Mouse (Mus musculus): ENCODE results near the gene Gipr. TPM values are rescaled to one million over a fixed set of nuclear protein-coding genes. Genes with fewer than 3 reads are reported as not detected.

Gipr gene
- polyA plus RNA-seq (2017; shearing (Covaris generic)) = not detected

DNA sequence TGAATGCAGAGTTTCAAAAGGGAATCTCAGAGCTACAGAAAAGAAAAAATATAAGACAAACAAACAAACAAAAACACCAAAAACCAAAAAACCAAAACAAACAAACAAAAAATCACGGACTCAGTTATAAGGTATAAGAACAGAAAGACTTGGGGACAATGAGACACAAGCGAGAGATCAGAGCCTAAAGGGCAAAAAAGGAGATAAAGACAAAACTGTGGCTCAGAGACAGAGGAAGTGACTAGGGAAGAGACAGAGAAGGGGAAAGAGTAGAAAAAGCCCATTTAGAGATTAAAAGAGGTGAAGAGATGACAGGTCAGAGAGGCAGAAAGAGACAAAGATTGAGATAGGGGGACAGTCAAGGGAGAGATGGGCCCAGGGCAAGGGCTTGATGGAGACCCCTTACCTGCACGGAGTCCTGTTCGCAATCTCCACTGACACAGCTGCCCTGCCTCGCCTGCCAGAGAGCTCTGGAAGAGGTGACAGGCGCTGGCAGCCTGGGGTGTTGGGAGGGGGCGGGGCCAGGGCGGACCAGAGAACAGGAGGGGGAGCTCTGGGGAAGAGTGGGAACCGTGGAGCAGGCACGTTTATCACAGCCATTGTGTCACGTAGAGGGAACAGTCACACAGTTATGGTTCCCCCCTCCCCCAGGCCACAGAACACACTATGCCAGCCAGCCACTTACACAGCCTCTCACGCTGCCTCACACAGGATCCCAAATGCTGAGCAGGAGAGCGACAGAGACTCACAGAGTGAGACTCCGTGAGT is at the start of gene Gipr:
Gene Gipr, minus strand, starts transcription at position 472 of the 768 bp plus-strand sequence.
- no peak for ATAC-seq

DNA sequence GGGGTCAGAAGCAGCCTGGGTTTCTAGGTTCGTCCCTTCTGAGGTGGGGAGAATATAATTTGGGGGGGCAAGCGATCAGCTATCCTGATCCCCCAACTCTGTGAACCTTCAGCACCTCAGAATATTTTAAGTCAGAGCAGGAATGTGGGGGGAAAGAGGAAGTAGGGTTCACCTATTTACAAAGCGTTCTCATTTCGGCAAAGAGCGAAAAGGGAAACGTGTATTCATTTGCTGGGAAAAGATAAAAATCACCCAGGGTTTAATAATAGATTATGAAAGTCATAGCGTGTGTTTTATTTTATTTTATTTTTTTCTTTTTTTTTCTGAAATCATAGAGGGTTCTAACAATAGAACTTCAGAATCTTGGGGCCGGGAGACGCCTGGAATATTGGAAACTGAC is 49.0 kb upstream of the Gipr start:
- no peak for ATAC-seq

DNA sequence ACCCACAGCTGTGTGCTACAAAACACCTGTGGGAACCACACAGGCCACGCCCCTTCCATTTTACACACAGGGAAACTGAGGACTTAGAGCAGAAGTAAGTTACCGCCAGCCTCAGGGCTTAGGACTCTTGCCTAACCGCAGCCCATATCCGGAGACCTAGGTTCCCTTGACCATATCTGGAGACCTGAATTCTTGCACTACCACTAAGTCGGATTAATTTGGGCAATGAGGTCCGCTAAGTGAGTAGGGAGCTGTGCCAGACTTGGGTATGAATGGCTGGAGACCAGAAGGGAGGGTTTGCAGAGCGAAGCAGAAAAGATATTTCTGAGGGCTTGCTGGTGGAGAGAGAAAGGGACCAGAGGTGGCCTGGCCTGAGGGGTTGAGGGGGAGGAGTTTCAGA is 48.4 kb upstream of the Gipr start:
- ATAC-seq = no peak

DNA sequence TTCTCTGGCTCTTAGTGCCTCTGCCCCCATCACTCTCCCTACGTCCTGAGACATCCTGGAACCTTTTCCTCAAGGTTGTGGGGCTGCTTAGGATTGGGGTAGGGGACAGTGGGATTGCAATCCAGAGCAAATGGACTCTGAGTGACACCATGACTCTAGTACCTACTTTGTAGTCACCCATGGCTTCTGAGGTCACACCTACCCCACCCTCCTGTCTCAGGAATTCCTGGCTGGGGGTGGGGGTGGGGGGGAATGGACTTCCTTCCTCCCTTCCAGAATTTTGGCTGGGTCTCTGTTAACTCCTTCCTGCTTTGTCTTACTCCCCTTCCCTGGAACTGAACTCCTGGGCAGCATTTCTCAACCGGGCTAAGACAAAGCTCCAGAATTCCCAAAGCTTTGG is 47.5 kb upstream of the Gipr start:
- ATAC-seq = no peak

DNA sequence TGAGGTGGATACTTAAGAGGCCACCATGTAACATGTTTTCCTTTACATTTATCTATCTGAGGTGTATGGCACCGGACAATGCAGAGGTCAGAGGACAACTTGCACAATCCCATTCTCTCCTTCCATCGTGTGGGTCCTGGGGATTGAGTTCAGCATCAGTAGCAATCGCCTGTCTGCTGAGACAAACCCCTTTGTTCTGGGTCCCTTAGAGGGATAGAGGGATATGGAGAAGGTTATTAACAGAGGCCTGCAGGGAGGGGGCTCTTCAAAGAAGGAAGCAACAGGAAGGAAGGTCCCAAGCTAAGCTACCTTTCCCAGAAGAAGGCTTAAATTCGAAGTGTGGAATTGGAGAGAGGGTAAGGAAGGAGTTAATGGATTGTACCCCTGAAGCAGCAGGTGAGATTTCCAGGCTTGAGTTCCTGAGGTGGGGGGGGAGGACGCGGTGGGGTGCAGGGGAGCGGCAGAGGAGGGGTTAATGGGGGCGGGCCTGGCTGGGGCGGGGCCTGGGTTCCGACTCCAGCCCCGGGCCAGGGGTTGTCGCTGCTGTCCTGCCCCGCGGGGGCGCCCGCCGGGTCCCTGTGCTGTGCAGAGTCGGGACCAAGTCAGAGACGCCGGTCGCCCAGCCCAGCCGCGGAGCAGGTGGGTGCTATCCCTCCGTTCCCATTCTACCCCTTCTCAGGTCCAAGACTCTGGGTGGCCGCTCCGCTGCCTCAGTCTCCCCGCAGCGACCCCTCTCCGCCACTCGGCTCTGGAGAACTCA is 46.2 kb upstream of the Gipr start, which contains the start of gene Gpr4:
Gene Gpr4, plus strand, starts transcription at position 543 of the 760 bp plus-strand sequence.
- no peak for ATAC-seq

DNA sequence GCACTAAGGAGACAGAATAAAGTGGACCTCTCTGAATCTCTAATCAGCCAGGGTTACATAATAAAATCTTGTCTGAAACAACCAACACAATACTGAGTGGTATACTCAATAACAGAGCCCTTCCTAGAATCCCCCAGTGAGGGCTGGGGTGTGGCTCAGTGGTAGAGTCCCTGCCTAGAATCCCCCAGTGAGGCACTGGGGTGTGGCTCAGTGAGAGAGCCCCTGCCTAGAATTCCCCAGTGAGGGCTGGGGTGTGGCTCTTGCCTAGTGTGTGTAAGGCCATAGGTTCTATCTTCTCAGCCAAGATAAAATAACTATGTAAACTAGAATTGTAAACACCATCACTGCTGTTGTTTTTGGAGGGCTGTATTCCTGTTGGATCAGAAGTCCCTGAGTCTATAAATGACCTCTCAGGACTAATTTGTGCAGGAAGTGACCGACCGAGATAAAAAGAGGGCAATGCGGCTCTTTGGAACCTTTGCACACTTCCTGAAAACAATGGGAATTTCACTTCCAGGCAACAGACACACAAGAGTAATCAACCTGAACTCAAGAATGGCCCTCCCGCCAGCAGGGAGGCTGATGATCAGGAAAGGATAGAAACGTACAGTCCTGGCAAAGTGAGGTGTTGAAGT is 45.2 kb upstream of the Gipr start:
- no peak for ATAC-seq

DNA sequence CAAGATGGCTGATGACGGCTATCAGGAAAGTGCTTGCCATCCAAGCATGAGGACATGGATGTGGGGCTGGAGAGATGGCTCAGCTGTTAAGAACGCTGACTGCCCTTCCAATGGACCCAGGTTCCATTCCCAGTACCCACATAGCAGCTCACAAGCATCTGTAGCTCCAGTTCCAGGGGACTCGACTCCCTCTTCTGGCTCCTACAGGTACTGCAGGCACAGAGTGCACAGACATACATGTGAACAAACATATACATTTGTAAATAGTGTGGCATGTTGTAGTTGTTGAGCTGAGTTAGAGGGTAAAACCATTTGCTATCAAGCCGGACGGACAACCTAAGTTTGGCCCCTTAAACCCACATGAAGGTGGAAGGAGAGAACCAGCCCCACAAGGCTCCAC is 44.1 kb upstream of the Gipr start:
- no peak for ATAC-seq

DNA sequence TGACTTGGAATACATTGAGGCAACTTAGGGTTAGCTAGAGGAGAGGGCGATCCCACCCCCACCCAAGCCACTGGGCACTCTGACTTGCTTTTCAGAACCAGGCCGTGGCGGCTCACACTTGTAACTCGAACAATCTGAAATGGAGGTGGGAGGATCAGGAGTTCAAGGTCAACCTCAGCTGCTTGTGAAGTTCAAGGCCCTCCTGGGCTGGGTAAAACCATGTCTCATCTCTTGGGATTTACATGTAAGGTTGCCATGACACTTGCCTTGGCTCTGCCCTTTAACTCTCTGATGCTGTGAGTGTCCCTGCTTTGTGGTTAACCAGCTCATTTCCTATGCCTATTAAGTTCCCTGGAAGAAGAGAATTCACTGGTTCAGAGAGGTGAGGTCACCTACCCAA is 43.6 kb upstream of the Gipr start:
- no peak for ATAC-seq

DNA sequence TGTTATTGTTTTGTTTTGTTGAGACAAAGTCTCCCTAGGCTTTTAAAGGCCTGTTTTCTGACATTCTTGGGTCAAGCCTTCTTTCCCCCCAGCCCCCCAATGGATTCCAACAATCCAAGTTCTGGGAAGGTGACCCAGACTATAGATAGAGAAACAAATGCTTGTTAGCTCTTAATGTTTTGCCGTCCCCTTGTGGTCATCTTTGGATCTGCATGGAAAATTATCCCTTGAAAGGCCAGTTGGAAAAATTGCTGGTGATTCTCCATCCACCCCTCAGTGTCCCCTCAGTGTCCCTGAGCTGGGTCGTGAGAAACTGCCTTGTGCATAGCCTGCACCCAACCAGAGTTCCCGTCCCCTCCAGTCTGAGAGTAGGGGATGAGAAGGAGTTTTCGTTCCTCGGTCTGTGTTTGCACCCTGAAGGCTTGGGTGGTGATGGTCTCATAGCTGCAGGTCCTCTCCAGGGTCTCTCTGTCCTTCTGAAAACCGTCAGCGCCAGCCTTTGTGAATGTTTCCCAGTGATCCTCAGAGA is 43.1 kb upstream of the Gipr start:
- ATAC-seq = no peak

DNA sequence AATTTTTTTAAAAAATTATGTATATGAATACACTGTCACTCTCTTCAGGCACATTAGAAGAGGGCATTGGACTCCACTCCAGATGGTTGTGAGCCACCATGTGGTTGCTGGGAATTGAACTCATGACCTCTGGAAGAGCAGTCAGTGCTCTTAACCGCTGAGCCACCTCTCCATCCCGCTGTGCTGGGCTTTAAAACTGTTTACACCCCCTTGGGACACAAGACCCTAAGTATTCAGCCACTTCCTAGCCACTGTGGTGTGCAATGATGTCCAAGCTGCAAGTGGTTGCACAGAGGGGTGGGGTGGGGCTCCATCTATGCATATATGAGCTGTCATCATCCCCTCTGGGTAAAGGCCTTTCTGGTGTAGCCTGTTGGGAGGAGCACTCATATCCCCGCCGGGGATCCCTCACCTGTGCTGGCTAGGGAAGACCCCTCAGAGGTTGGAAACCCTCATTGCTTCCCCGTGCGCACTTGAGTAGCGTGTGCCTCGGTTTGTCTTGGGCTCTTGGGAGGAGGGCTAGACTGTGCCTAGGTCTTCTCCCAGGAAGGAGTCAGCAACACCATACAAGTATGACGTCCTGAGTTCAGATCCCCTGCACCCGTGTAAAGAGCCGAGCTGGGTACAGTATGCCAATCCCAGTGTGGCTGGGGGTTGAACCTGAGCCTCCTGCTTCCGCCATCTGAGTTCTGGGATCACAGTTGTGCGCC is 42.4 kb upstream of the Gipr start:
- ATAC-seq = no peak

DNA sequence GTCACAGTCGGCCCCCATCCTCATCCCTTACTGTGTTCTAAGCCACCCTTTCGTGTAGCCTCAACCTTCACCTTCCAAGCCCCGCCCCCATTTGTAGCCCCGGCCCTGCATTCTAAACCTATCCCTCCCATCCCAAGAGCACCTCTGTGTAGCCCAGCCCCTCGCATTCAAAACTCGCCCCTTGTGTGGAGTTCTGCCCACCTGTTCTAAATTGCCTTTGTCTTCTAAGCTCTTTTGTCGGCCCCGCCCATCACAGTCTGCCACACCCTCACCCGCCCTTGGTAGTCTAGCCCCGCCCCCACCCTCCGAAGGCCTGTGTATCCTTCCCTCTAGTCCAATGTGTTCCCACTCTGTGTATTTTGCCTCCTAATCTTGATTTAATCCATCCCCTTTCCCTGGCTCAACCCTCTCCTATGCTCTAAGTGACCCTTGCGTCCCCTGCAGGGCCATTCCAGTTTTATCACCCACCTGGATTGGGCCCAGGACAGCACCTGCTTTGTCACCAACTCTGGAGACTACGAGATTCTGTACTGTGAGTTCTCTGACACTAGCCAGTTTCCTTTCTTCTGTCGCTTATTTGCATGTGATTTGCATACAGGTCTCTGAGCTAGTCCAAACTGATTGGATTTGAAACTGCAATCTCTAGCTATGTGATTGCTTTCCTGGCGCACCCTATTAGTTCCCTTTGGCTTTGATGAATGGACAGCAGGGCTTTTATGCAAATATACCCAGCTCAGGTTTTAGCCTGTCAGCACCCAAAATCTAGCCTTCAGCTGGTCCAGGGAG is 36.3 kb upstream of the Gipr start:
- ATAC-seq = no peak

DNA sequence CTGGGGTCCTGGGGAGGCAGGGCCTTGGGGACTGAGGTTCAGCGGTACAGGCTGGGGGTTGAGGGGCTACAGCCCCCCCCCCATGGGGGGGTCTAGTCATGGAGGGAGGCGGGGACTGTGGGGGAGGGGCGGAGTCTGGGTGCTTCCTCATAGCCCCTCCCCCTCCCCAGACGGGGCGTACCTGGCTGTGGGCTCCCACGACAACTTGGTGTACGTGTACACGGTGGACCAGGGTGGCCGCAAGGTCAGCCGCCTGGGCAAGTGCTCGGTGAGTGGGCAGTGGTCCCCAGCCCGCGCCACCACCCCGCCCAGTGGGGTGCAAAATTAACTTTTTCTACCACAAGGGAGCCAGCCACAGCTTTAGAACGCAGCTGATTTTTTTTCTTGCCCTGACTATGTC is 35.7 kb upstream of the Gipr start:
- no peak for ATAC-seq

DNA sequence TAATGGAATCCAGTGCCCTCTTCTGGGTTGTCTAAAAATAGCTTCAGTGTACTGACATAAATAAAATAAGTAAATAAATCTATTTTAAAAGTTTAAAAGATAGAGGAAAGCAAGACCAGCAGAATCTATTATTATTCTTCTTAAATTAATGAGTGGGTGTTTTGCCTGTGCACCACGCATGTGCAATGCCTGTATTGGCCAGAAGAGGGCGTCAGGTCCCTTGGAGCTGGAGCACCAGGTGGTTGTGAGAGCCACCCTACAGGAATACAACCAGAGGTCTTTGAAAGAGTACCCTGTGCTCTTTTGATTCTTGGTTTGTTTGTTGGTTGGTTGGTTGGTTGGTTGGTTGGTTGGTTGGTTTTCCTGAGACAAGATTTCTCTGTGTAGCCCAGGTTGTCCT is 32.1 kb upstream of the Gipr start:
- ATAC-seq = no peak

DNA sequence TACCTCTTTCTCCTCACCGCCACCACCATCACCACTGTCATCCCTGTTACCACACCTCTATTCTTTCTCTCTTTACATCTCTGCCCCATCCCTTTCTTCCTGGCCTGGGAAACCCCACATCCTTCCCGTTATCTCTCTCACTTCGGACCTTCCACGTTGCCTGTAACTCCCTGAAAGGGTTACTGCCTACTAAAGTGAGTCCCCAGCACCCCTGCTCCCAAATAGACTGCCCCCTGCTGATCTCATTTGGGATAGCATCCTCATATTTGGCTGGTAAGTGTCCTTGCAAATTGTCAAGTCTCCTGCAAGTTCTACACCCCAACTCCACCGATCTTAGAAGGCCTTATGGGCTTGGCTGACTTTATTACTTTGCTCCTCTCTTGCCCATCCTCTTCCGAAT is 30.7 kb upstream of the Gipr start:
- ATAC-seq = no peak

DNA sequence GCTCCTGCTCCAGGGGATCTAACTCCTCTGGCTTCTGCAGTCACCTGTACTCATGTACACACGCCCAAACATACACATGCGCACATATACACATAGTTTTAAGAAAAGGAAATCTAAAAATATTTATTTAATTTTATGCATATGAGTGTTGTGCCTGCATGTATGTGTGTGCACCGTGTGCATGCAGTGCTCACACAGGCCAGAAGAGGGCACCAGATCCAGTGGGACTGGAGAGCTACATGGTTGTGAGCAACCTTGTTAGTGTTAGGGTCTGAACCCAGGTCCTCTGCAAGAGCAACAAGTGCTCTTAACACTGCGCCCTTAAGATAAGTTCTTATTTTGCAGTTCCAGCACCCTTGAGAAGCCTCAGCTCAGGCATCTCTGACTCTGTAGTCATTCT is 28.7 kb upstream of the Gipr start:
- ATAC-seq = no peak

DNA sequence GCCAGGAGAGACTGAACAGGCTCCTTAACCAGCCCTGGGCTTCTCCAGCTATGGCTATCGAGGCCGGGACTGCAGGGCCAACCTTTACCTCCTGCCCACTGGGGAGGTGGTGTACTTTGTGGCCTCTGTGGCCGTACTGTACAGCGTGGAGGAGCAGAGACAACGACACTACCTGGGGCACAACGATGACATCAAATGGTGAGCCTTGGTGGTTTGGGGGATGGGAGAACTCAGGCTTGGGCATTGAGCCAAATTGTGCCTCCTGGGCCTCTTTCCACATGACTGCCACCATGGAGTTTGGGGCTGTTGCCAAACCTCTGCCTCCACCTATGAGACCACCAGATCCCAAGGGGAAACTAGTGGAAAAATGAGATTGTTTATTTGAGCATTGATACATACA is 18.8 kb upstream of the Gipr start:
- ATAC-seq = no peak

DNA sequence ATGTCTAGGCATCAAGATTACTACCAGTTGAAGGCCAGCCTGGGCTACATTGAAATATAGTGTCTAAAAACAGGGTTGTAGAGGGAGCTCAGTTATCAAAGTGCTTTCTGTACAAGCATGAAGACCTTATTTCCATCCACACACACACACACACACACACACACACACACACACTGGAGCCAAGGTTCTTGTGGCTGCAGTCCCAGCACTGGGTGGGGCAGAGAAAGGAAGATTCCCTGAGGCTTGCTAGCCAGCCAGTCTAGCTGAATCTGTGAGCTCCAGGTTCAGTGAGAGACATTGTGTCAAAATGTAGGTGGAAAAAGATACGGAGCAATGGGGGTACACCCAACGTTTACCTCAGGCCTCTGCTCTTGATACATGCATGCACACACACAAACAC is 18.3 kb upstream of the Gipr start:
- no peak for ATAC-seq

DNA sequence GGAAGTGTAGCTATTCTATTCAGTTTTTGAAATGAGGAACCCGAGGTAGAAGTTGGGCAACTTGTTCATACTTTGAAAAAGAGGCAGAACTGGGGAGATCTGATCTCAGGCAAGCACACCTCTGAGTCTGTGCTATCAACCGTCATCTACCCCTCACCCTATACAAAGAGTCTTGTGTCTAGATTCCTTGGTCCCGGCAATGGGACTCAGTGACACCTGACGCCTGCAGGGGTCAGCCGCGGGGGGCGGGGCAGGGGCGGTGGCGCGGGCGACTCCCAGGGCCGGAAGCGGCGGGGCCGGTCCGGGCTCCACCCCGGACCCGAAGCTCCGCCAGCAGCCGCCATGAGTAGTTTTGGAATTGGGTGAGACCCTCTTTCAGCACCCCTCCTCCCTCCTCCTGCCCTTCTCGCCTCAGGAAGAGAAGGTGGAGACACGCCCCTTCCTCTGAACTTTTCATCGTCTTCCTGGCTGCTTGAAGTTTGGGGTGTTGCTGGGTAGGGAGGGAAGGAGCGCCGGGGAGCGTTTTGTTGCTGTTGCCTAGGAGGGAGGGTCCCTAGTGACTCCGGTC is 15.0 kb upstream of the Gipr start:
- ATAC-seq = peak; percentile 31

DNA sequence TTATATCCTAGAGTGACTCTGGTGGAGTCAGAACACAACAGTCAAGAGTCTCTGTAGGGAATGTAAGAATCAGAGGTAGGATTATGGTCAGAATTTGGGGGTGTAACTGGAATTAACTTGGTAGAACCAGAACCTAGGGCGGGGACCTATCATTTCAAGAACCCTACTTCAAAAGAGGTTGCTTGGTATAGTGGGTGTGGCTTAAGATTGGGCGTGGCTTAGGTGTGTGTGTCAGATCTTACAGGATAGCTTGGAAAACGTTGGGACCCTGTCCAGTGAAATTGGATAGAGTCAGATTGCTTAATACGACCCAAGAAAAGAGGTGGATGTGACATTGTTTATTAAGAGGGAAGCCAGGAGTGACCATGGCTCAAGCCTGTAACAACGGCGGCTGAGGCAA is 14.0 kb upstream of the Gipr start:
- no peak for ATAC-seq

DNA sequence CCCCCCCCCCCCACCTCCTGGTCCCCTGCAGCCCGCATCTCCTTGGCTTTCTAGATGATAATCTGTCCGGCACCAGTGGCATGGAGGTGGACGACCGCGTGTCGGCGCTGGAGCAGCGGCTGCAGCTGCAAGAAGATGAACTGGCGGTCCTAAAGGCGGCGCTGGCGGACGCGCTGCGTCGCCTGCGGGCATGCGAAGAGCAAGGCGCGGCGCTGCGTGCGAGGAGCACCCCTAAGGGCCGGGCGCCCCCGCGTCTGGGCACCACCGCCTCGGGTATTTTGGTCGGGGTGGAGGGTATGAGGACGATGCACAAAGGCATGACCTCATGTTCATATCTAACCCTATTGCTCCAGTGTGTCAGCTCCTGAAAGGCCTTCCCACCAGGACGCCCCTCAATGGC is 13.2 kb upstream of the Gipr start:
- ATAC-seq = peak; percentile 48

DNA sequence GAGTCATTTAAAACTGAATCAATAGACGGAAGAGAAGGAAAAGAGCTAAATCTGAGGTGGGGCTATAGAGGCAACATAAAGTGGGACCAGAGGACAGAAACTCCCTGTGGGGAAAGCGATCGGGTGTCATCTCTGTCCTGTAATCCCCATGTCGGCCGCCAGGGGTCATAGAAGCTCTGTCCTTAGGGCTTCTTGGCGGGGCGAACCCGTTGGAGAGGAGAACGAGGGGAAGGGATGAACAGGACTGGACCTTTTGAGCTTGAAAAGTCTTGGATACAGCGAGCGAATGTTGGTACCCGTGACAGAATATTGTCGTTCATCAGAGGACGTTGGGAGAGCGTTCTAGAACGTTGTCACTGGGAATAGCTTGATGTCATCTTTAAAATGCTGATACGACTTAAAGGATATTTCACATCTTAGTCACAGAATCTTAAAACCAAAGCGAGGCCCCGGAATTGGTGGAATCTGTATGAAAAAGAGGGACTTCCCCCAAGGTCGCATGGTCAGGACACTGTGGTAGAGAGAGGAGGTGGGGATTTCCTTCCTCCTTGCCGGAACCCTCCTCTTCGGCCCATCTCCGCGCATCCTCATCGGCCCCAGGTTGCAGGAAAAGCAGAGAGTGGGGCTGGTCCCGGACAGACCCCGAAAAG is 12.6 kb upstream of the Gipr start:
- ATAC-seq = peak; percentile 58
